Mouse (Mus musculus) yolk sac, embryonic 10.5 days (tissue): ENCODE data around the gene Bach2.

Experiments
- DNase-seq: peaks from one replicate; pipeline ENCODE4 v3.0.0-alpha.2; 2017; ENCODE audit warnings: low spot score

Gene Bach2

DNA sequence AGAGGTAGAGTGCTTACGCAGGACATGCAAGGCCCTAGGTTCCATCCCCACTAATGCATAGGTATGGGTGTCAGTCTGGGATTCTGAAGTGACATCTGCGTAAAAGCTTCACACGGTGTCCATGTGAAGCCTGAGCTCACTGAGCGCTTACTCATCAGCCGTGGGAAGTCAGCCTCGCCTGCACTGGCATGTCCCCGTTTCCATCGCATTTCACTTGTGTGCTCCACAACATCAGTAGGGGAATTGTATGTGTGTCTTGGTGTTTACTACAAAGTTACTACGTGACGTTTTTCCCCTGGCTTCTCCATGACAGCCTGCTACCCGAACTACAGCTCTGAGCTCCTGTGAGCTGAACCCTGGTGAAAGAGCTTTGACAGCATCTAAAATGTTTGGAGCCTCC is 191.5 kb downstream of the Bach2 start:
- DNase-seq, result no peak

DNA sequence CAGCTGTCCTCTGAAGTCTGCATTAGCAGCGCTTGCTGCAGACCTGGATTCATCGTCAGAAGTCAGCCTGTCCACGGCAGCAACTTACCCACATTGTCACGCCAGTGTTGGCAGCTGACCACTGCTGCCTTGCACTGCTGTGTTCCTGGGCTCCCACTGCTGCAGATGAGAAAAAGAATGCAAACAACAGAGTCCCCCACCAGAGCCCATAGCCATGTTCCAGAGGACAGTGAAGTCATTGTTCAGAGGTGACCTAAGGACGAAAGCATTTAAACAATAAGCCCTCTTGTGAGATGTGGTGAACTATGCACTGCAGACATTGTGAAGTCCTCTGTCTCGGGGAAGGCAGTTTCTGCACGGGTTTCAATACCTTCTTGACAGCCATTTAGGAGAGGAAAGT is 192.4 kb downstream of the Bach2 start:
- no peak for DNase-seq

DNA sequence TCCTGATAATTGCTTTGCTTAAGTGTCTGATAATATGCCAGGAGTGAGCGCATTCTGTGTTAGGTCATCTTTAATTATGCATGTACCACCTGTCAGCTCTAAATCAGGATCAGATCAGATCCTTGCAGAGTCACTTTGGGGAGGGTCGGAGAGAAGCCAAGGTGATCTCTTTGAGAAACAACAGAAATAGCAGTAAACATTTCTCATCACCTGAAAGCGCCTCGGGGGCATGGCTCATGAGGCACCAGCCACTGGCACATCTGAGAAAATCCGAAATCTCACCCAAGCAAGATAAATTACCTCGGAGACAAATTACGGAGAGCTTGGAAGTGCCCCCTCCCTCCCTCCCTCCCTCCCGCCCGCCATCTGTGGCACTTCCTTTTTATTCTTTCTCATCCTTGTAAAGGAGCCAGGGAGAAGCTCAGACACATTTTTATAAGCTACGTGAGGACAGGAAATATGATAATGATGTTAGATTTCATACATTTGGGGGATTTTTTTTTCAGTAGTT is 193.7 kb downstream of the Bach2 start:
- DNase-seq, result no peak

- no peak for DNase-seq
Observed at GRCm38 (mm10) chr4:32432945-32433344, 194.3 kb downstream of the Bach2 start.

GRCm38 (mm10) chr4:32434612-32435011 is 196.0 kb downstream of the Bach2 start:
- DNase-seq, result no peak

- DNase-seq, result no peak
Observed at GRCm38 (mm10) chr4:32439974-32440739, 201.6 kb downstream of the Bach2 start.

GRCm38 (mm10) chr4:32440740-32441072 is 202.1 kb downstream of the Bach2 start:
- no peak for DNase-seq

DNA sequence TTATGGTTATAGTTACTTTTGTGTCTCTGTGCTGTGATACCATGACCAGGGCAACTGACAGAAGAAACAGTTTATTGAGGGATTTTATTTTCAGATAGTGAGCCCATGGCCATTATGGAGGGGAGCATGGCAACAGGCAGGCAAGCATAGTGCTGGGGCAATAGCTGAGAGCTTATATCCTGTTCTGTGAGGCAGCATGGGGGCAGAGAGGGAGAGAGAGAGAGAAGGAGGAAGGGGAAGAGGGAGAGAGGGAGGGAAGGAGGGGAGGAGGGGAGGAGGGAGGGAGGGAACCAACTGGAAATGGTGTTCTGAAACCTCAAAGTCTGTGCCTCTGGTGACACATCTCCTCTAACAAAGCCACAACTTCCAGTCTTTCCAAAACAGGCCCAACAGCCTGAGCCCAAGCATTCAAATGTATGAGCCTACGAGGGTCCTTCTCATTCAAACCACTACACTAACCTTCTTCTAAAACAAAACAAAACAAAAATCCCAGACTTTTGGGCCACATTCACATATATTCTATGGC is 206.1 kb downstream of the Bach2 start:
- DNase-seq, result no peak

GRCm38 (mm10) chr4:32447850-32448249 is 209.2 kb downstream of the Bach2 start:
- DNase-seq, result no peak

- no peak for DNase-seq
Observed at GRCm38 (mm10) chr4:32461986-32462385, 223.4 kb downstream of the Bach2 start.

DNA sequence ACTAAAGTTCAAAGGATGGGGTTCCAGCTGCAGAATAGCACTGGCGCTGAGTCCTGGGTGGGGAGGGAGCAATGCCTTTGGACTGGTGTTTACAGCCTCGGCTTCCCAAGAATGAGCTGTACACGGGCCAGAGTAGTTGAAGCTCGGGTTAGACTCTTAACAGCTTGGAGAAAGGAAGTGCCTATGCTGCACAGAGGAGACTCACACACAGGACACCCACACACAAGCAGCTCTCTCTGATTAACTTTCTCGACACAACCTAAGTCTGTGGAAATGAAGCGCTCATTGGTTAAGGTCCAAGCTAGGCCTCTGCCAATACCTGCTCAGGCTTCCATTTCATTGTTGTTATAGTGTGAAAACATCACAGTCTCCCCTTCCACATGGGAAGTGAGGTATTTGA is 224.5 kb downstream of the Bach2 start:
- no peak for DNase-seq

GRCm38 (mm10) chr4:32464540-32464939 is 225.9 kb downstream of the Bach2 start:
- no peak for DNase-seq

GRCm38 (mm10) chr4:32466031-32466430 is 227.4 kb downstream of the Bach2 start:
- no peak for DNase-seq

- DNase-seq, result no peak
Observed at GRCm38 (mm10) chr4:32477977-32478660, 239.5 kb downstream of the Bach2 start.

DNA sequence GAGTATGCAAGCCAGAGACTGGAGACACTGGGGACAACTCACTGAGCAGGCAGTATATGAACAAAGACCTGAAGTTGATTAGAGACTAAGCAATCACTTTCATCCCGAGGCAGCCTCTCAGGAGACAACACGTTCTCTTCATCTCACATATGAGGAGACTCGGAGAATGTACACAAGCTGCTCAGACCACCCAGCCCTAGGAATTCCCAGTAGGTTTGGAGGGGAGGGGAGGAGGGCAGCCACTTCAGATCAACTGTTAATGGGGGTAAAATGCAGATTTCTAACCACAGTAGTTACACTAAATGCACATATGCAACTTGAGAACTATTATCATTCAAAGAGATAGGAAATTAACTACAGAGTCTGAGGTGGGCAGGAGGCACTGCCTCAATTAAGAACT is 240.6 kb downstream of the Bach2 start:
- DNase-seq, result no peak

GRCm38 (mm10) chr4:32479801-32480700 is 241.4 kb downstream of the Bach2 start:
- no peak for DNase-seq

DNA sequence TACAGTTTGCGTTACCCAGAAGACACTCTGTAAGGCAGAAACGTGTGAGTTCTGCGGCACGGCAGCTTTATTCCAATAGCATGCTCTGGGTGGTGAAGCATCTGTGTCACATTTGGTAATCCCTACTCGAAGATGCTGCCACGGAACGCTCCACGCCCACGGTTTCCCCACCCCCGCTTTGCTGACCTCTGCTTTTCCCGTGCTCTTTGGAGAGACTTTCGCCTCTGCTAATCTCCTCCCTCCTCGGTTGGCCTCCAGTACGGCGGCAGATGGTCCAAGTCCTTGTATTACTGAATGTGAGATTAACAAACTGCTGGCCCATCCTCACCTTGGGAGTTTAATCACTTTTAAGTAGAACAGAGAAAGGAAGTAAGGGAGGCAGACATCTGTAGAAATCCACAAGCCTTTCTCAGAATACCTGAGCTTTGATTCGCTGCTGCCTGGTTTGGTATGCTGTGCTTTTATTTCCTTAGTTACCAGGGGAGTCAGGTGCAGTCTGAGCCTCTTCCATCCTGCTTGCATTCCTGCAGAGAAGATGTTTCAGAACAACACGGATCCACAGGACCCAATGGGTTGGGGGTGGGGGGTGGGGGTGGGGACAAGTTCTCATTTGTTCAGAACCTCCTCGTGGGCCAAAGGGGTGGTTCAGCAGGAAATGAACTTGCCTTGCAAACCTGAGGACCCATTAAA is 242.9 kb downstream of the Bach2 start:
- DNase-seq, result no peak

GRCm38 (mm10) chr4:32482138-32482537 is 243.5 kb downstream of the Bach2 start:
- no peak for DNase-seq

DNA sequence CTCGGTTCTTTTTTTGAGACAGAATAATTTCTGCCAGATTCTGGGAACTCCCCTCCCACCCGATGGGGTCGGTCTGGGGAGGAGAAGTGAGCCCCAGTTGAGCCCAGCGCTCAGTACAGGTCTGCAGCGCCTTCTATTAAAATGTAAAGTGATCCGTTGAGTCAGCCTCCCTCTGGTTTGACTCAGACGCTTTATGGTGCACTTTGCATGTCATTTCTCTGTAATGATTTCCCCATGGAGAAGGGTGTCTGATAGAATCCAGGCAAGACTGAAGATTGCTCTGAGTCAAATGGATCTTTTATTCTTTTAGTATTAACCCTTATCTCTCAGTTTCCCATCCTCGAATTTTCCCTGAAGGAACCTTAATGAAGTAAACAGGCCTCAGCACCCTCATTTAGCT is 244.3 kb downstream of the Bach2 start:
- DNase-seq, result no peak

- DNase-seq, result no peak
Observed at GRCm38 (mm10) chr4:32485848-32486247, 247.2 kb downstream of the Bach2 start.

DNA sequence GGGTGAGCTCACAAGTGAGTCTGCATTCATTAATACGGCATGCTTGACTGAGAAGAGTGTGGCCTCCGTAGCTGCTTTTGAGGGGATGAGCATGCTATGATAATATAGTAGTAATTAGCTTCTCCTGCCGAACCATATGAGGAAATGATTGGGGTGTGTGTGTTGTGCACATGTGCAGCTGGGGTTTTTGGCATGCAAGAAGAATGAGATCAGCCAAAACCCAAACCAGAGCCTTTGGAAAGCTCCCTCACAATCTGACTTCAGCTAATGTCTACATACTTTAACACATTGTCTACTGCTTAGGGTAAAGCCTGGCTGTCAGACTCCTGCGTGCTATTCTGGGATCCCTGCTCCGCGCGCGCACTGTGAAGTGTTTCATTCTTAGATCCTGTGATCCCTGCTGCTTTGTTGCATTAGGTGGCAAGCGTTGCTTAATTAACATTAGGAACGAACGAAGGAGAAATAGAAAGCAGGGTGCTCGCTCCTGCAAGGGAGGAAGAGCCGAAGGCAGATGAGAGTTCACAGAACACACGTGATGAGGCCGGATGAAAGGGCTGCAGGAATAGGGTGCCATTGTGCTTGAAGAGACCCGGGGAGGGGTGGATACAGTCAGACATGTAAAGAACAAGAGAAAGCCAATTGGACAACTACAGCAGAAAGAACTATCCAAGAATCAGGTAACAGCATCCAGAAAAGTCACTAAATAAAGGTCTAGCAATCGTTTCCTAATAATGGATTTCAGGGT is 248.2 kb downstream of the Bach2 start:
- no peak for DNase-seq
